Mouse (Mus musculus) olfactory bulb, adult 2 months (tissue): ENCODE results near the gene Setd6.

Source experiments
- CTCF ChIP-seq: fragments of 200-500 bp; IDR thresholded peaks from 2 replicates; pipeline ENCODE4 v1.5.1; 2012; ENCODE audit warnings: low read depth, mild to moderate bottlenecking, low read length, moderate library complexity; ENCODE audit not compliant: insufficient read depth
- POLR2A ChIP-seq: fragments of 200-500 bp; IDR thresholded peaks from 2 replicates; pipeline ENCODE4 v1.6.1; 2012; ENCODE audit warnings: mild to moderate bottlenecking, low read depth, low read length, moderate library complexity; ENCODE audit not compliant: insufficient read depth

GRCm38 (mm10) chr8:95712395-95712794 is 3.3 kb upstream of the Setd6 start:
- TF ChIP-seq POLR2A: no peak
- no peak for TF ChIP-seq CTCF
